ENCODE assay signal across 13 mouse cellular contexts in the genomic region with DNA sequence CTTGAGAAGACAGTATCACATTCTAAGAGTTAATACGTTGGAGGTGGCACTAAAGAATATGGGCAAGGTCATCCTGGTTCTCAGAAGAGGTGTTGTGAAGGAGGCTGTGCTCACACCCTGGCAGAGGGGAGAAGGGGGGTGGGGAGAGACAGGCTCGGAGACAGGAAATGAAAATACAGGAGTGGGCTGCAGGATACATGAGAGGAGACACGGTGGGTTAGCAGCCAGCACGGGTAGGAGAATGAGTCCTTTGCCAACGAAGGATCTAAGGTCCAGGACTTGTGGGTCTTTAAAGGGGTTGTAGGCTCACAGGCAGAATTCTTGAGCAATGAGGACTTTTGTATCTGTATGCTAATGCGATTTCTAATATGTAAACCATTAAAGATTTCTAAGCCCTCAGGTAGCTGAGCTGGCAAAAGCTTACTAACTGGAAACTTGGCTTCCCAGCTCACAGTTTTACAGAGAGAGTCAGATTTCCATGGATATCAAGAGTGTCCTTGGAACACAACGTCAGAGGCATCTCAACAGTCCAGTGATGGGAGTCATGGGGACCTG. TPM values are rescaled to one million over a fixed set of nuclear protein-coding genes. Genes with fewer than 3 reads are reported as not detected.
DNase-seq lines count a peak whose midpoint lies in the region; TF ChIP-seq lines count a peak whose summit lies in the region.
"Had no signal": no experiment of that assay in that cellular context is flagged by ENCODE, and none has a peak within 500 bp of the region (broad histone marks: within the 10 kb centered on the region; RNA-seq: fewer than 3 reads in every experiment).

No protein-coding gene starts in this region.

- peak overlapping the region; percentile 36 for H3K27ac ChIP-seq in left cerebral cortex, adult 2 months
- H3K27ac ChIP-seq: forebrain, embryonic 13.5 days had no signal

- peak; percentile 5 for DNase-seq in adrenal gland, postnatal 10 days
- no peak for DNase-seq in adrenal gland, adult 18-20 months (ENCODE audit: low spot score in 2 of 2)
- no peak for DNase-seq in left cerebral cortex, adult 2 months (ENCODE audit: extremely low spot score in 1 of 2, low spot score in 2 of 2)
- DNase-seq in left cerebral cortex, adult 11 months (ENCODE audit: low spot score): no peak
- DNase-seq in heart, postnatal 10 days: peak; percentile 5 to 7
- DNase-seq in kidney, postnatal 14 days: peak; percentile 64
- DNase-seq in gastrocnemius, adult 8-10 months (ENCODE audit: low spot score in 2 of 2): no peak
- DNase-seq in Muller cell, postnatal 12 days (ENCODE audit: inconsistent ontology term): no peak
- DNase-seq: embryo, embryonic 11 days; thymus, adult 2 months had no signal

- intact Hi-C loops in left cerebral cortex, adult 2 months (cut with DNase I): no loop called here
- intact Hi-C loops in heart, postnatal 10 days (cut with DNase I): no loop called here

- no peak for TF ChIP-seq CTCF in left cerebral cortex, adult 2 months (IDR thresholded peaks at IDR 0.05)

- H3K4me3 ChIP-seq in left cerebral cortex, adult 2 months: peak overlapping the region; percentile 11
- H3K4me3 ChIP-seq: forebrain, embryonic 13.5 days had no signal

RNA-seq across cellular contexts. Expression of a gene that starts 3.0 kb away (rescaled TPM):
- 1 to 10 TPM; 3.2 to 3.7 TPM for total RNA-seq in adrenal gland, postnatal 10 days (2021)
- 1 to 10 TPM; 1.7 to 1.9 TPM for total RNA-seq in adrenal gland, adult 18-20 months (2021)
- 100 to 1,000 TPM; 190 to 198 TPM for total RNA-seq in left cerebral cortex, adult 2 months (2021)
- 10 to 100 TPM; 20.2 to 20.8 TPM for total RNA-seq in heart, postnatal 10 days (2021)
- total RNA-seq in gastrocnemius, adult 8-10 months (2022): under 1 TPM; 0.68 to 0.97 (median 0.85) TPM
- total RNA-seq: G1E; granulocyte monocyte progenitor cell, adult 5-6 weeks had no signal

Comparison
In these comparisons a context has a peak if more than half of its experiments do, and no peak if none do; other contexts are left out.
1. DNase-seq: peak in adrenal gland, postnatal 10 days (single experiment), heart, postnatal 10 days (2 of 2) and kidney, postnatal 14 days (single experiment); none in adrenal gland, adult 18-20 months (0 of 2), left cerebral cortex, adult 2 months (0 of 2), left cerebral cortex, adult 11 months (single experiment), gastrocnemius, adult 8-10 months (0 of 2) and Muller cell, postnatal 12 days (single experiment).
2. RNA of a gene that starts 3.0 kb away (total RNA-seq): 190 to 198 TPM in left cerebral cortex, adult 2 months; 20.2 to 20.8 TPM in heart, postnatal 10 days, 3.2 to 3.7 TPM in adrenal gland, postnatal 10 days, 1.7 to 1.9 TPM in adrenal gland, adult 18-20 months and 0.68 to 0.97 TPM in gastrocnemius, adult 8-10 months; every median in the first group is over 4 times any median in the second.